ENCODE assay signal across 35 mouse cellular contexts in the genomic region with DNA sequence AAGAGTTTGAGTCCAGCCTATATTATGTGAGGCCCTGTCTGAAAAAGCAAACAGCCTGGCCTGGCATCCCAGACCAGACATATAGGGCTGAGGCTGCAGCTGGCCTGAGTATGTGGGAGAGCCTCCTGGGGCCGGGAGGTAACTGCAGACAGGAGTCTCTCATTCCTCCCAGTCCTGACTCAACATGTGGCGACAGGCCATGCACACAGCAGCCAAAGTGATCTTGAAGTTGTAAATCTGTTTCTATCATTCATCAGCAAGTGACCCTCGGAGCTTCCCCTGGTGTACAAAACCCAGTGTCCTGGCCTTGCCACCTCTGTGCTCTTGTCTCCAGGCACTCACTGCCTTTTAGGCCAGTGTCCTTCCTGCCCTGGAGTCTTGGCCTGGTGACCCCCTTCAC. TPM values are rescaled to one million over a fixed set of nuclear protein-coding genes. Genes with fewer than 3 reads are reported as not detected.
DNase-seq lines count a peak whose midpoint lies in the region; ATAC-seq lines count a peak whose summit lies in the region.
"Had no signal": no experiment of that assay in that cellular context is flagged by ENCODE, and none has a peak within 500 bp of the region (broad histone marks: within the 10 kb centered on the region; RNA-seq: fewer than 3 reads in every experiment).

No protein-coding gene starts in this region.

- no peak overlapping the region for H3K4me3 ChIP-seq in kidney, embryonic 14.5 days (ENCODE audit: low read length)
- H3K4me3 ChIP-seq: embryonic facial prominence, embryonic 13.5 days; forebrain, embryonic 10.5 days; forebrain, embryonic 15.5 days; heart, adult 2 months; hindbrain, embryonic 13.5 days; kidney, embryonic 15.5 days; limb, embryonic 12.5 days; liver, embryonic 15.5 days; midbrain, embryonic 10.5 days; midbrain, embryonic 15.5 days had no signal

- ATAC-seq in kidney, embryonic 14.5 days (ENCODE audit: low FRiP score, low TSS enrichment) = no peak
- ATAC-seq: forebrain, embryonic 15.5 days; intestine, postnatal 0 days; midbrain, embryonic 15.5 days had no signal

- intact Hi-C loops in heart, postnatal 14 days (cut with DNase I) = no loop called here
- intact Hi-C loops in heart, postnatal 36 days (cut with DNase I) = no loop called here
- intact Hi-C loops in left cerebral cortex, postnatal 25 days (cut with DNase I) = no loop called here

- H3K9me3 ChIP-seq in kidney, embryonic 14.5 days (ENCODE audit: control insufficient read depth, low read length) = no peaks in the 10 kb centered on the region
- H3K9me3 ChIP-seq: embryonic facial prominence, embryonic 13.5 days; forebrain, embryonic 10.5 days; forebrain, embryonic 15.5 days; hindbrain, embryonic 13.5 days; kidney, embryonic 15.5 days; limb, embryonic 12.5 days; liver, embryonic 15.5 days; midbrain, embryonic 10.5 days; midbrain, embryonic 15.5 days had no signal

- no peak overlapping the region for H3K4me2 ChIP-seq in kidney, embryonic 14.5 days (replicated peaks; ENCODE audit: low read depth, low read length)
- H3K4me2 ChIP-seq: embryonic facial prominence, embryonic 13.5 days; forebrain, embryonic 15.5 days; hindbrain, embryonic 13.5 days; kidney, embryonic 15.5 days; limb, embryonic 12.5 days; liver, embryonic 15.5 days; lung, embryonic 14.5 days; midbrain, embryonic 15.5 days had no signal

- H3K36me3 ChIP-seq in kidney, embryonic 14.5 days (ENCODE audit: control insufficient read depth, insufficient read depth, low read length) = no peaks in the 10 kb centered on the region
- H3K36me3 ChIP-seq: embryonic facial prominence, embryonic 13.5 days; forebrain, embryonic 10.5 days; forebrain, embryonic 15.5 days; hindbrain, embryonic 13.5 days; kidney, embryonic 15.5 days; limb, embryonic 12.5 days; liver, embryonic 15.5 days; midbrain, embryonic 10.5 days; midbrain, embryonic 15.5 days had no signal

- peaks cover 9% of the 10 kb centered on the region; the same call in 1 of the 2 replicates for H3K4me1 ChIP-seq in kidney, embryonic 14.5 days (ENCODE audit: control insufficient read depth, insufficient read depth, low read length)
- H3K4me1 ChIP-seq: embryonic facial prominence, embryonic 13.5 days; forebrain, embryonic 15.5 days; hindbrain, embryonic 13.5 days; liver, embryonic 15.5 days; midbrain, embryonic 15.5 days had no signal

- H3K9ac ChIP-seq in kidney, embryonic 14.5 days (ENCODE audit: low read depth, low read length) = no peak overlapping the region
- H3K9ac ChIP-seq: embryonic facial prominence, embryonic 13.5 days; forebrain, embryonic 15.5 days; hindbrain, embryonic 13.5 days; kidney, embryonic 15.5 days; limb, embryonic 12.5 days; liver, embryonic 15.5 days; lung, embryonic 14.5 days; midbrain, embryonic 15.5 days had no signal

- H3K27me3 ChIP-seq in kidney, embryonic 14.5 days (ENCODE audit: control insufficient read depth, insufficient read depth, low read length) = no peaks in the 10 kb centered on the region
- H3K27me3 ChIP-seq: embryonic facial prominence, embryonic 13.5 days; forebrain, embryonic 15.5 days; hindbrain, embryonic 13.5 days; kidney, embryonic 15.5 days; limb, embryonic 12.5 days; liver, embryonic 15.5 days; midbrain, embryonic 15.5 days had no signal

- H3K27ac ChIP-seq in kidney, embryonic 14.5 days (ENCODE audit: low read depth, low read length) = no peak overlapping the region
- H3K27ac ChIP-seq: embryonic facial prominence, embryonic 13.5 days; forebrain, embryonic 10.5 days; forebrain, embryonic 15.5 days; heart, adult 2 months; hindbrain, embryonic 13.5 days; kidney, embryonic 15.5 days; limb, embryonic 12.5 days; liver, embryonic 15.5 days; midbrain, embryonic 10.5 days; midbrain, embryonic 15.5 days; stomach, postnatal 0 days had no signal

- 37% methylated on average over 3 of the region's 3 CpGs for WGBS in kidney, embryonic 14.5 days

- DNase-seq in heart, postnatal 14 days = peak; percentile 25 to 27
- DNase-seq in heart, postnatal 36 days = no peak
- peak; percentile 75 for DNase-seq in adrenal gland, adult 2 months
- DNase-seq in adrenal gland, postnatal 36 days = peak; percentile 73 to 75
- DNase-seq in lung, postnatal 25 days (ENCODE audit: low spot score) = no peak
- DNase-seq in left cerebral cortex, postnatal 25 days (ENCODE audit: low spot score in 2 of 2) = no peak
- DNase-seq: B cell, adult 2 months; cerebellum, adult 11 months; cerebellum, adult 9-10 months; embryo, embryonic 11 days; heart, adult 2 months; heart, postnatal 4 days; kidney, postnatal 25 days; lung, embryonic 14.5 days; lung, postnatal 14 days; thymus, adult 18-20 months; thymus, postnatal 25 days had no signal

RNA-seq across cellular contexts. Expression of gene Cilp, which starts 13.0 kb away (rescaled TPM):
- 1 to 10 TPM; 6.2 to 6.6 TPM for total RNA-seq in heart, postnatal 14 days (2021)
- total RNA-seq in heart, postnatal 36 days (2021) = 1 to 10 TPM; 3.9 to 5.6 TPM
- total RNA-seq in adrenal gland, adult 2 months (2021) = 1 to 10 TPM; 4.6 to 8.5 TPM
- polyA plus RNA-seq in adrenal gland, adult 2 months (2012; rRNA removed) = 2.3 and 3.7 TPM in 2 replicates
- 1 to 10 TPM; 4.7 to 6.2 TPM for total RNA-seq in adrenal gland, postnatal 36 days (2021)
- total RNA-seq in left cerebral cortex, postnatal 25 days (2021) = under 1 TPM; 0.07 to 0.09 TPM
- polyA plus RNA-seq in kidney, embryonic 14.5 days (2014; fragmentation: Nextera tagmentation; extraction: Ambion mirVana) = 0.40 and 0.64 TPM in 2 replicates
- total RNA-seq: layer of hippocampus, adult 18-20 months; left cerebral cortex, adult 18-20 months; left cerebral cortex, postnatal 14 days; megakaryocyte progenitor cell, adult 5-6 weeks; neutrophil, adult 5-6 weeks had no signal
- polyA plus RNA-seq: forebrain, embryonic 10.5 days; heart, embryonic 14.5 days; lung, embryonic 14.5 days had no signal

RNA-seq across cellular contexts. Expression of gene Clpx, which starts 42.0 kb away (rescaled TPM):
- total RNA-seq in heart, postnatal 14 days (2021) = 10 to 100 TPM; 90.7 to 99.9 TPM
- total RNA-seq in heart, postnatal 36 days (2021) = 100 to 1,000 TPM; 127 to 134 TPM
- total RNA-seq in adrenal gland, adult 2 months (2021) = 10 to 100 TPM; 56.3 to 75.6 TPM
- 20.2 and 26.2 TPM in 2 replicates for polyA plus RNA-seq in adrenal gland, adult 2 months (2012; rRNA removed)
- 10 to 100 TPM; 65.6 to 75.8 TPM for total RNA-seq in adrenal gland, postnatal 36 days (2021)
- total RNA-seq in left cerebral cortex, postnatal 25 days (2021) = 10 to 100 TPM; 28.9 to 29.6 TPM
- polyA plus RNA-seq in kidney, embryonic 14.5 days (2014; fragmentation: Nextera tagmentation; extraction: Ambion mirVana) = 38.9 and 51.1 TPM in 2 replicates

RNA-seq across cellular contexts. Expression of gene Parp16, which starts 56.9 kb away (rescaled TPM):
- 1 to 10 TPM; 3.4 to 3.6 TPM for total RNA-seq in heart, postnatal 14 days (2021)
- 1 to 10 TPM; 3.8 to 4.1 TPM for total RNA-seq in heart, postnatal 36 days (2021)
- 10 to 100 TPM; 13.5 to 22.3 TPM for total RNA-seq in adrenal gland, adult 2 months (2021)
- polyA plus RNA-seq in adrenal gland, adult 2 months (2012; rRNA removed) = 41.9 and 49.8 TPM in 2 replicates
- 10 to 100 TPM; 11.8 to 21.2 TPM for total RNA-seq in adrenal gland, postnatal 36 days (2021)
- 1 to 10 TPM; 3.3 to 3.6 TPM for total RNA-seq in left cerebral cortex, postnatal 25 days (2021)
- 4.7 and 7.9 TPM in 2 replicates for polyA plus RNA-seq in kidney, embryonic 14.5 days (2014; fragmentation: Nextera tagmentation; extraction: Ambion mirVana)

Comparison
In these comparisons a context has a peak if more than half of its experiments do, and no peak if none do; other contexts are left out.
1. DNase-seq: peak in heart, postnatal 14 days (2 of 2), adrenal gland, adult 2 months (single experiment) and adrenal gland, postnatal 36 days (2 of 2); none in heart, postnatal 36 days (0 of 2), lung, postnatal 25 days (single experiment) and left cerebral cortex, postnatal 25 days (0 of 2).
2. RNA of gene Cilp, which starts 13.0 kb away (total RNA-seq): 4.6 to 8.5 TPM in adrenal gland, adult 2 months, 6.2 to 6.6 TPM in heart, postnatal 14 days, 4.7 to 6.2 TPM in adrenal gland, postnatal 36 days and 3.9 to 5.6 TPM in heart, postnatal 36 days; 0.07 to 0.09 TPM in left cerebral cortex, postnatal 25 days; every median in the first group is over 4 times any median in the second.